Mouse (Mus musculus) spleen, adult 2 months (tissue): ENCODE data around the gene Srrm3.

Experiments used
- CTCF ChIP-seq: fragments of 200-500 bp; IDR thresholded peaks from 2 replicates; pipeline ENCODE4 v1.5.1; 2011; ENCODE audit warnings: mild to moderate bottlenecking, inconsistent platforms; ENCODE audit not compliant: insufficient read depth, insufficient read length, insufficient replicate concordance; ENCODE audit errors: extremely low read depth
- POLR2A ChIP-seq: fragments of 200-500 bp; IDR thresholded peaks from 2 replicates; pipeline ENCODE4 v1.6.1; 2011; ENCODE audit warnings: low read depth, low read length, inconsistent platforms

DNA sequence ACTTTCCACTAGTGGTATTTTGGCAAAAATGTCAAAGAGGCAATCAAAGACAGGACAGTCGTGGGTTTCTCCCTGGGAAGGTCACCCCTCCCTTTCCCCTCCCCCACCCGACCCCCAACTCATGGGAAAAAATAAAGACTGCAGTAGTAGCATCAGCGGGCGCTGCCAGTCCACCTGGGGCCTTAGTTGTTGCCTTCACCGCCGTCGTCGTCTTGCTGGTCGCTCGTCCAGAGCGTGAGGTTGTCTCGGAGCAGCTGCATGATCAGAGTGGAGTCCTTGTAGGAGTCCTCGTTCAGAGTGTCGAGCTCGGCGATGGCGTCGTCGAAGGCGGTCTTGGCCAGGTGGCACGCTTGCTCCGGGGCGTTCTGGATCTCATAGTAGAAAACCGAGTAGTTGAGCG, 104.1 kb downstream of the Srrm3 start:
- TF ChIP-seq CTCF (no peak), POLR2A (no peak)
